19 mouse cellular contexts compared by ENCODE assay signal in the genomic region with DNA sequence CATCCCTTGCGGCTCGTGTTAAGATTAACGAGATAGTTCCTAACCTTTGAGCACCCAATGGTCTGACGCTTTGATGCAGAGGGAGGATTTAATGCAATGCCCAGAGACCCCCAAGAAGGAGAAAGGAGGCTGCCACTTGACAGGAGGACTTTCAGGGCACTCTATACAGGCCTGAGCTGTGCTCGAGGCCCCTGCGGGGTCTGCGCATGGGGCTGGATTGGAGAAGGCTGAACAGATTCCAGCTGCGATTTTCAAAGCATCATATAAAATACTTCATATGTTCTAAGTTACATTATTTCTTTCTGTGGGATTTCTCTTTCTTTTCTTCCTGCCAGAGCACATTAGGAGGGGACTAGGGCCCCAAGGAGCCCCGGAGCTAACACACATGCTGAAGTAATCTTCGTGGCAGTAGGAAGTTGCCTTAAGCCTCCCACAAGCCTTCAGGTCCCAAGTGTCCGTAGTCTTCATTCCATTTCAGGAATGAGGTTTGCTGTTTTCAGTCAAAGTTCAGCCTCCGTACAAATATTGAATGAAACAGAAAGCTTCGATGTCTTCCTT.
A peak's percentile ranks its signal among the peaks of the same experiment; 100 is the strongest.
DNase-seq lines count a peak whose midpoint lies in the region; ATAC-seq and TF ChIP-seq lines count a peak whose summit lies in the region.
"Had no signal": no experiment of that assay in that cellular context is flagged by ENCODE, and none has a peak within 500 bp of the region (broad histone marks: within the 10 kb centered on the region; RNA-seq: fewer than 3 reads in every experiment).

No protein-coding gene starts in this region.

- no peak for ATAC-seq in kidney, embryonic 15.5 days (replicated peaks; ENCODE audit: low FRiP score)
- ATAC-seq in embryonic facial prominence, embryonic 12.5 days (ENCODE audit: insufficient number of reproducible peaks, insufficient read depth, low FRiP score, low TSS enrichment): peak; percentile 64; the same call in 1 of the 2 replicates
- ATAC-seq in embryonic facial prominence, embryonic 15.5 days (ENCODE audit: insufficient number of reproducible peaks, low FRiP score, low TSS enrichment, low read depth): peak; percentile 79
- no peak for ATAC-seq in liver, postnatal 0 days
- ATAC-seq: activated CD4-positive, CD25-positive, alpha-beta regulatory T cell, adult 4 months; forebrain, embryonic 13.5 days; hindbrain, embryonic 16.5 days; inflammation-experienced regulatory T-cells, adult 6 months; Patski had no signal

- peaks cover 17% of the 10 kb centered on the region; the same call in 1 of the 2 replicates for H3K4me1 ChIP-seq in kidney, embryonic 15.5 days
- no peaks in the 10 kb centered on the region for H3K4me1 ChIP-seq in kidney, adult 2 months (ENCODE audit: control insufficient read depth, insufficient read depth, low read length)
- H3K4me1 ChIP-seq in embryonic facial prominence, embryonic 12.5 days: peaks cover 30% of the 10 kb centered on the region
- H3K4me1 ChIP-seq in embryonic facial prominence, embryonic 15.5 days: peaks cover 47% of the 10 kb centered on the region
- peaks cover 5% of the 10 kb centered on the region; the same call in 1 of the 2 replicates for H3K4me1 ChIP-seq in liver, postnatal 0 days (ENCODE audit: insufficient read depth)
- H3K4me1 ChIP-seq: forebrain, embryonic 13.5 days; heart, embryonic 10.5 days had no signal

- no peak overlapping the region for H3K9ac ChIP-seq in kidney, embryonic 15.5 days
- H3K9ac ChIP-seq in embryonic facial prominence, embryonic 12.5 days: no peak overlapping the region
- no peak overlapping the region for H3K9ac ChIP-seq in embryonic facial prominence, embryonic 15.5 days
- no peak overlapping the region for H3K9ac ChIP-seq in liver, postnatal 0 days (replicated peaks)
- H3K9ac ChIP-seq: forebrain, embryonic 13.5 days; hindbrain, embryonic 12.5 days had no signal

- DNase-seq in kidney, adult 2 months: no peak
- no peak for DNase-seq in embryo, embryonic 10.5 days (ENCODE audit: low spot score)
- no peak for DNase-seq in liver, postnatal 0 days
- DNase-seq: adrenal gland, postnatal 25 days; cerebellum, adult 2 months; cerebellum, postnatal 10 days; heart, adult 18-20 months; heart, postnatal 10 days; heart, postnatal 4 days had no signal

- 78% methylated on average over 13 of the region's 13 CpGs for WGBS in kidney, embryonic 15.5 days
- 90% methylated on average over 13 of the region's 13 CpGs for WGBS in kidney, adult 2 months
- WGBS in embryonic facial prominence, embryonic 12.5 days: 59% methylated on average over 13 of the region's 13 CpGs
- WGBS in embryonic facial prominence, embryonic 15.5 days: 41% methylated on average over 13 of the region's 13 CpGs
- 82% methylated on average over 13 of the region's 13 CpGs for WGBS in liver, postnatal 0 days (ENCODE audit: insufficient replicate concordance)

- TF ChIP-seq POLR2A in kidney, adult 2 months (IDR thresholded peaks at IDR 0.05; ENCODE audit: low read depth, low read length): no peak

- H3K4me3 ChIP-seq in kidney, embryonic 15.5 days (replicated peaks): no peak overlapping the region
- H3K4me3 ChIP-seq in kidney, adult 2 months (ENCODE audit: insufficient read depth, low read depth, low read length): no peak overlapping the region
- no peak overlapping the region for H3K4me3 ChIP-seq in embryonic facial prominence, embryonic 12.5 days
- no peak overlapping the region for H3K4me3 ChIP-seq in embryonic facial prominence, embryonic 15.5 days (replicated peaks)
- no peak overlapping the region for H3K4me3 ChIP-seq in liver, postnatal 0 days (ENCODE audit: low read depth, low read length)
- H3K4me3 ChIP-seq: forebrain, embryonic 13.5 days; heart, embryonic 10.5 days; hindbrain, embryonic 12.5 days had no signal

- H3K9me3 ChIP-seq in kidney, embryonic 15.5 days (replicated peaks): no peaks in the 10 kb centered on the region
- no peaks in the 10 kb centered on the region for H3K9me3 ChIP-seq in embryonic facial prominence, embryonic 12.5 days
- no peaks in the 10 kb centered on the region for H3K9me3 ChIP-seq in embryonic facial prominence, embryonic 15.5 days (replicated peaks)
- H3K9me3 ChIP-seq in liver, postnatal 0 days (ENCODE audit: low read length): no peaks in the 10 kb centered on the region
- H3K9me3 ChIP-seq: forebrain, embryonic 13.5 days; heart, embryonic 10.5 days; hindbrain, embryonic 12.5 days had no signal

- TF ChIP-seq EP300 in liver, postnatal 0 days (IDR thresholded peaks at IDR 0.05; ENCODE audit: low read depth): no peak

- no peaks in the 10 kb centered on the region for H3K27me3 ChIP-seq in kidney, embryonic 15.5 days
- no peaks in the 10 kb centered on the region for H3K27me3 ChIP-seq in kidney, adult 2 months (replicated peaks; ENCODE audit: control insufficient read depth, insufficient read depth, low read length)
- H3K27me3 ChIP-seq in embryonic facial prominence, embryonic 12.5 days: no peaks in the 10 kb centered on the region
- H3K27me3 ChIP-seq in embryonic facial prominence, embryonic 15.5 days: no peaks in the 10 kb centered on the region
- no peaks in the 10 kb centered on the region for H3K27me3 ChIP-seq in liver, postnatal 0 days (ENCODE audit: insufficient read depth, low read length)
- H3K27me3 ChIP-seq: forebrain, embryonic 13.5 days; hindbrain, embryonic 12.5 days; Patski had no signal

- no peaks in the 10 kb centered on the region for H3K36me3 ChIP-seq in kidney, embryonic 15.5 days
- no peaks in the 10 kb centered on the region for H3K36me3 ChIP-seq in kidney, adult 2 months (ENCODE audit: control insufficient read depth, insufficient read depth, low read length)
- 0 out of 2 replicates have a peak, but pooled peaks cover 12% of the 10 kb centered on the region for H3K36me3 ChIP-seq in embryonic facial prominence, embryonic 12.5 days
- no peaks in the 10 kb centered on the region for H3K36me3 ChIP-seq in embryonic facial prominence, embryonic 15.5 days
- H3K36me3 ChIP-seq in liver, postnatal 0 days (replicated peaks; ENCODE audit: insufficient read depth, low read length): no peaks in the 10 kb centered on the region
- H3K36me3 ChIP-seq: heart, embryonic 10.5 days; hindbrain, embryonic 12.5 days had no signal

- 0 out of 2 replicates have a peak overlapping the region, but pooled peaks have one; percentile 2 for H3K27ac ChIP-seq in kidney, embryonic 15.5 days
- H3K27ac ChIP-seq in kidney, adult 2 months (ENCODE audit: insufficient read depth, low read depth, low read length): no peak overlapping the region
- H3K27ac ChIP-seq in embryonic facial prominence, embryonic 12.5 days: peak overlapping the region; percentile 72
- peak overlapping the region; percentile 87 for H3K27ac ChIP-seq in embryonic facial prominence, embryonic 15.5 days (replicated peaks)
- no peak overlapping the region for H3K27ac ChIP-seq in liver, postnatal 0 days (ENCODE audit: low read depth)
- H3K27ac ChIP-seq: forebrain, embryonic 13.5 days; heart, embryonic 10.5 days; hindbrain, embryonic 12.5 days had no signal

- no peak overlapping the region for H3K4me2 ChIP-seq in kidney, embryonic 15.5 days
- H3K4me2 ChIP-seq in embryonic facial prominence, embryonic 12.5 days (replicated peaks): no peak overlapping the region
- H3K4me2 ChIP-seq in embryonic facial prominence, embryonic 15.5 days (replicated peaks): no peak overlapping the region
- H3K4me2 ChIP-seq in liver, postnatal 0 days (ENCODE audit: low read depth, low read length): no peak overlapping the region
- H3K4me2 ChIP-seq: forebrain, embryonic 13.5 days; hindbrain, embryonic 12.5 days had no signal

- TF ChIP-seq CTCF in kidney, adult 2 months (conservative IDR thresholded peaks at IDR 0.05; ENCODE audit: insufficient read depth, insufficient read length, low read depth, low read length): no peak
- no peak for TF ChIP-seq CTCF in liver, postnatal 0 days (IDR thresholded peaks at IDR 0.05; ENCODE audit: low read depth)

Comparison
In these comparisons a context has a peak if more than half of its experiments do, and no peak if none do; other contexts are left out.
1. H3K27ac ChIP-seq: peak in kidney, embryonic 15.5 days (single experiment), embryonic facial prominence, embryonic 12.5 days (single experiment) and embryonic facial prominence, embryonic 15.5 days (single experiment); none in kidney, adult 2 months (single experiment) and liver, postnatal 0 days (single experiment).
2. ATAC-seq: peak in embryonic facial prominence, embryonic 12.5 days (single experiment) and embryonic facial prominence, embryonic 15.5 days (single experiment); none in kidney, embryonic 15.5 days (single experiment) and liver, postnatal 0 days (single experiment).